Mouse (Mus musculus): ENCODE results near the gene Zfp652.

The Zfp652 gene

DNA sequence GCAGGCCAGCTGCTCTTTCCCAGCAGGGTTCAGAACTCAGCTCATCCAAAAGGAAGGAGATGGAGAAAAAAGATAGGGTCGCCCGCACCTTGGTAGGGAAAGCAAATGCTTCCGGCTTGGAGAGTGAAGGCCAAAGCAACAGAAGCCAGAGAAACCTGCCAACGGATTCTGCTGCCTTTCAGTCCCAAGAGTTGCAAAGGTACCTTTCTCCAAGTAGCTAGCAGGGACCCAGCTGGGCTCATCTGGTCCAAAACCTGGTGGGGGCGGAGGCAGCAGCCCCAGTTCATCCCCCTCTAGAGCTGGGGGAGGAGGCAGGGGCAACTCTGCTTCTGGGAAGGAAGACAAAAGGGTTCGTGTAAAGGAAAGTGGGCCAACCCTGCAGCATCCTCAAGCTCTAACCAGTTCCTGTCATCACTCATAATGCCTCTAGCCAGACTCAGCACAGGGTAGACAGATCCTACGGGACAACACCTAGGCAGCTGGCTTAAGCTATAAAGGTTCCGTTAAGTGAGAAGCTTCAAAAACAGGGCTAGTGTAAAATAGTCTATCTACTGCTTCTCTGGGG is 120.6 kb downstream of the Zfp652 start:
- no peak for DNase-seq

DNA sequence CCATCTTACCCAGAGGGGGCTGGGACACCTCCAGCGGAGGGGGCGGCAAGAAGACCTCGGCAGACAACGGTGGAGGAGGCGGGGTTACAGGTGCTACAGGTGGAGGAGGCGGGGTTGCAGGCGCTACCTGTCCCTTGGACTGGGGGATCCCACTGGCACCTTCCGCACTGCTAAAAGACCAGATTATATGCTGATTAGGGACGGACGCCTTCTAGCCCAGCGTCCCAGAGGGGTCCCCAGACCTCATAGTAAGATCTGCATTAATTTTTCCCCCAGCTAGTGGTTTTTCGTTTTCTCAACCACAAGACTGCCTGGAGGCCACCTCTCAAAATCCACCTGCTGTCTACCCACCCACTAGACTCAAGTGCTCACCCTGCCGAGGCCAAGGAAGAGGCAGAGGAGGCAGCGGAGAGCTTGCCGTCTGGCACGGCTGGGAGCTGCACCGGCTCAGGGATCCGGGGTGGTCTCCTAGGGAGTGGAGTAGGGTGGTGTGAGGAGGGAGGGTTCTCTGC is 121.2 kb downstream of the Zfp652 start:
- no peak for DNase-seq

DNA sequence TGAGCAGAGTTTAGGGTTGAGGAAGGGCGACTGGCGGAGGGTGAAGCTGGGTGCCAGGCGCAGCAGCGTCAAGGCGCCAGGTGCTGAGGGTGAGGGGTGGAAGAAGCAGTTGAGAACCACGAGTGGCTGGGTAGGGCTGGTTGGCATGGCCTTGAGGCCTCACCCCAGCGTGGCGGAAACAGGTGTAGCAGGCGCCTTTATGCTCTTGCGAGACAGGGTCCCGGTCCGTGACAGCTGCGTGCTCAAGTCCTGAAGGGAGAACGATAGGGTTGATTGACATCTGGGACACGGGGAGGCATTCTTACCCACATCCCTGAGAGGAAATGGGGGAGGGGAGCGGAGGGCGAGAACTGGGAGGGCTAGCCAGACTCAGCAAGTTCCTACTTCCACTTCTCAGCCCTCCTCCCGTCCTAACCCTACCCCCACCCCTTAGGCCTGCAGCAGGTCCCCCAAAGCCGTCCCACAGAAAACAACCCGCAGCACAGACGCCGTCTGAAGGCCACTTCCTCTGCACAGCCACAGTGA is 121.7 kb downstream of the Zfp652 start:
- peak; percentile 45 for DNase-seq

DNA sequence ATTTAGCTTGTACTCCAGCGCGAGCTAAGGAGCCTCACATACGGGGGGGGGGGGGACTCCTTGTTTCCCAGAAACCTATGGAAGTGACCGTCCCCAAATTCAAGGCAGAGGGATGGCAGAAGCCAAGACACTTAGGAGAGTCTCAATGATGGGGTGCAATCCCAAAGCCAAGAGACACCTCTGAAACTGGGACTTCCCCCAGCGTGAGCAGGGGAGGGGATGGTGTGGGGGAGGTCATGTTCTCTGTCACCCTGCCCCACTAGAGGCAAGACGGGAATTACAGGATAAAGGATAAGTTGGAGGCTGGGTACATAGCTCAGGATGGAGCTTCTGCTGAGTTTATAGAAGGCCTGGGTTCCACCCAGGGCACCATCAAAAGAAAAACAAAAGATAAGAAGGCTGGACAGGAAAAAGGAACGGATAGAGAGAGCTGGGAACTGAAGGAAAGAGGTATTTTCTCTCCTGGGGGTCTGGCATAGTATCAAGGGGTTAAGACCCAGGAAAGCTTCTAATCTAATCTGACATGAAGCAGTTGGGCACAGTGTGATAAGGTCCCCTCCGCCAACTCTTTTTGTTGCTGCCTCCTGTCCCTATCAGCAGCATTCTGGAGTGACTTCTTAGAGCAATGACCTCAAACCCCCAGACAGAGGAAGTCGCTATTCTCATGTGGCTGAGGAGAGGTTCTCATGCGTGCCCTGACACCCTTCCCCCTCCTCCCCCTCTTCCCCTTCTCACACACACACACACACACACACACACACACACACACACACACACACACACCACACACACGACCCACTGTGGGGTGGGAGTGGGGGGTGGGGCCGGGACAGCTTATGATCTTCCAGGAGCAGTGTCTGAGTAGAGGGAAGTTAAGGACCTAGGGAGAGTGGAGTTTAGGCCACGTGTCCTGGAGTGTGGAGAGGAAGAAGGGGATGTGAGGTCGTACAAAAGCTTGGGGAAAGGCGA is 122.6 kb downstream of the Zfp652 start:
- no peak for DNase-seq

DNA sequence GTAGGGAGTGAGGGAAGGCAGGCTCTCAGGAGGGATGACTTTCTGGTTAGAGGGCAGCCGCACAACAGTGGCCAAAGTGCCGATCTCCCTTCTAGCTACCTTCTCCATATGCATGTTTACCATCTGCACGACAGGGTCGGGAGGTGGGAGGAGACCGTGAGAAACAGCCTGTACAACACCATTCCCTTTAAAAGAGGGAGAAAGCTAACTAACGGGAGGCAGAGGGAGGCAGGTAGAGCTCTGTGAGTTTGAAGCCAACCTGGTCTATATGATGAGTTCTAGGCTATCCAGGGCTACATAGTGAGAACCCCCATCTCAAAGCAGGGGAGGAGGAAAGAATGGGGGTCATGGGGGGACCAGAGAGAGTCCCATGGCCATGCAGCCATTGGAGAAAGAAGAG is 123.4 kb downstream of the Zfp652 start:
- DNase-seq: no peak

DNA sequence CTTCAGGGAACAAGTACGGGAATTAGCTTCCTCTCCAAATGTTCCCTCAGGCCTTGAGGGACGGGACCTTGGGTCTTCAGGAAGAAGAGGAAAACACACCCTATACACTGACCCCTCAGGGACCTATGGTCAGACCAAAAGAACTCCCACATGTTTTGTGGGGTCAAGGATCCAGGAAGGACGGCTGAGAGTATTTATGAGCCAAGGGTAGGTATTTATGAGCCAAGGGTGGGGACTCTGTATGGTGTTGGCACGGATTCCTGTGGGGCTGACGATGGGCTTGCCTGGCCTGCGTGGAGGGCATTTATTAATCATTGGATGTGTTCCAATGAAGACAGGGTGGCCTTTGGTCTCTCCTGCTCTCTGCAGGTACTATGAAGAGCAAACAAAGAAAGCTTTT is 124.0 kb downstream of the Zfp652 start:
- no peak for DNase-seq

DNA sequence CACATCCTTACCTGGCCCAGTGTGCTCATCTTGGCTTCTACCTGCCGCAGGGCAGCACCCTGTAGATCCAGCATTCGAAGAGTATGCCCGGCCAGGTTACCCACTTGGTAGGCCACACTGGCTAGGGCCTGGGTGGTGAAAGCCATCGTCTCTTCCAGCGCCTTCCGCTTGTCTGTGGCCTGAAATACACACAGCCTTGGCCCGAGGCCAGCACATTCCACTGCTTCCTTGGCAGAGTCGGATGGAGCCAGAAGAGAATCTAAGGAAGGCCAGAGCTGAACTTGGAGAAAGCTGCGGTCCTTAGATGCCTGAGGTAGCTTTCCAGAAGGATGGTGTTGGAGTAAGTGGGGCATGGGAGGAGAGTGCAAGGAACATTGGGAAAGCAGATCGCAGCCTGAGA is 124.6 kb downstream of the Zfp652 start, which contains the start of gene Gngt2:
Gene Gngt2, plus strand, starts transcription at position 158 of the 400 bp plus-strand sequence.
- peak; percentile 87 for DNase-seq

DNA sequence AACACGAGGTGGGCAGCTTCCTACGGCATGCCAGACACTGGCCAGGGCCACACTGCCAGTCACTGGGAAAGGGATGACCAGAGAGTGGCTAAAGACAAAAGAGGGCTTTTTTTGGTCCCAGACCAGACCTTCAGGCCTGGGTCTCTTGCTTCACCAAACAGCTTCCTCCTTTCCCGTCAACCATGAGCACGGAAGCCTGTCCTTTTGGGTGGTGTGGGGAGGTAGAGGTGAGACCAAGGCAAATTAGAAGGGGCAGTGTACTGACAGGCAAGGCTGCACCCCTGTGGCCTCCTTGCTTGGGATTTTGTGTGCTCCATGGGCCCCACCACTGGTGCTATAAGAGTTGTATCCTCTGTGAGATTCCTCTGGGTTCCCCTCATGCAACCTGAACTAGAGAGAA is 126.1 kb downstream of the Zfp652 start:
- DNase-seq: no peak

DNA sequence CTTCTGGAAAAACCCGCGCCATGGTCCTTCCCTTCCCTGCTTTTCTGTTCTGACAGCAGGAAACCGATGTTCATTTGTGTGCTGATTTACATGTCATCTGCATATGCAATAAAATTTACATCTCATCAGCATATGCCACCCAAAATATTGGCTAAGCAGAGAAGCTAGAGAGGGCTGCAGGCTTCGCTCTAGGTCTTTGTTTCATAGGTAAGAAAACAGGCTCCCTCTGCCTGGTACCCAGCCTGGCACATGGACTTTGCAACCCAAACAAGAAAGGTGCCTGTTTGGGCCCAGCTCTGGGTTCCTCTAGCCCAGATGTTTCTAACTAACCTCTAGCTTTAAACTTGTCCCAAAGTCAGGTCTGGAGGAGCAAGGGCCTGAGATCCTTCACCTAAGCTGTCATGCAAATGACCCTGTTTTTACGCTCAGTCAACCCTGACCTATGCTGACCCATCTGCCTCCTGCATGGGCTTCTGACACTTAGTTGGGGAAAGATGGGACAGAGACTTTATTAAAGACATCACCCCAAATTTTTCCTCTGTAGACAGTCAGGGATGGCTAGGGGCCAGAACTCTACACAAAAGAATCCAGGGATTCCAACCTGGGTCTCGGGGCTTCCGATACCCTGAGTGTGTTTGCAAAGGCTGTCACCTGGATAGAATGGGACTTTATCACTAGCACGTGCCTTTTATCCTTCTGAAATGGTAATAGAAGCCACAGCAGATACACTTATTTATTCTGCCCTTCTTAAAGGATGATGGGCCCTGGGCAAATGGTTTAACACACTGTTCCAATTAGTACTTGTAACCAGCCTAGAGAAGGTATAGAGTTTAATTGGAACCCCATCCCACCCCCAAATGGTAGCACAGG is 126.8 kb downstream of the Zfp652 start:
- DNase-seq: no peak

DNA sequence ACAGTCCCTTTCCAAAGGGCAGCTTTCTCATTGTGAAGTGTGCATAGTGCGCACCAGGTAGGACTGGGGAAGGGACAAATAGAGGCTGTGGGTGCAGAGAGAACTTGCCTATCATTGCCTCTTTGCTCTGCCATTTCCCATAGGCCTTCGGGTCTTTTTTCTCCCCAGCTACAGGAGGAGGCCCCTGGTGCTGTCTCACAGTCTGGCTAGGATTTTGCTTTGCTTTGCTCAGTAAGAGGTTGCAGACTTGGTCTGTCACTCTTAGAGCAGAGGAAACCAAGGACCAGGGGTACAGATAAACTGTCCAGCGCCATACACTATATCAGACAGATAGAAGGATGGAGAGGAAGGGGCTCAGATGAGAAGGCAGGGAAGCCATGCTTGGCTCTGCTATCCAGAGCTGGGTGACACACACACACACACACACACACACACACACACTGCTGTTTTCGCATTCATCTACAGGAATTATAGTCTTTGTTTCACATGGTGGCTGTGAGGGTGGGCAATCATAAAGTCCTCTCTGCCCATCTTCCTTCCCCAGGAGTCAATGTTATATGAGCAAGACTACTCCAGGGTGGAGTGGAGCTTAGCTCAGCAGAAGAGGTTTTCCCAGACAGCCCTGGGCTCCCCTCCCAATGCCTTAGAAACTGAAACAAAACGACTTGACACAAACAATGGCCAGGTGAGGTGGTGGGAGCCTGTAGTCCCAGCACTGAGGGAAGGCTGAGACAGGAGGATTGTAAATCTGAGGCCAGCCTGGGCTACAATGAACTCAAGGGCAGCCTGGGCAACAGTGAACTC is 128.4 kb downstream of the Zfp652 start:
- DNase-seq: no peak

DNA sequence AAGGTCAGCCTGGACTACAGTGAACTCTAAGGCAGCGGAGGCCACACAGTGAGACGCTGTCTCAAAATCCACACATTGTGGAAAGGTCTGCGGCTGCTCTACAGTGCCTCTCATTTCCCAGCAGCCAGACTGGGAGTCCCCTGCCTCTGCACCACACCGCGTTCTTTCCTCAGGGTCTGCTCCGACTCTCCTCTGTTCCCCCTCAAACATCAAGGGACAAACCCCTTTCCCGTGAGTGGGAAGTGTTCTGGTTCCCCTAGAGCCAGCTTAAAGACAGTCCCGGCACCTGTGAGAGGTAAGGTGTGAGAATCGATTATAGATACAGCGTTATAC is 129.0 kb downstream of the Zfp652 start:
- no peak for DNase-seq

DNA sequence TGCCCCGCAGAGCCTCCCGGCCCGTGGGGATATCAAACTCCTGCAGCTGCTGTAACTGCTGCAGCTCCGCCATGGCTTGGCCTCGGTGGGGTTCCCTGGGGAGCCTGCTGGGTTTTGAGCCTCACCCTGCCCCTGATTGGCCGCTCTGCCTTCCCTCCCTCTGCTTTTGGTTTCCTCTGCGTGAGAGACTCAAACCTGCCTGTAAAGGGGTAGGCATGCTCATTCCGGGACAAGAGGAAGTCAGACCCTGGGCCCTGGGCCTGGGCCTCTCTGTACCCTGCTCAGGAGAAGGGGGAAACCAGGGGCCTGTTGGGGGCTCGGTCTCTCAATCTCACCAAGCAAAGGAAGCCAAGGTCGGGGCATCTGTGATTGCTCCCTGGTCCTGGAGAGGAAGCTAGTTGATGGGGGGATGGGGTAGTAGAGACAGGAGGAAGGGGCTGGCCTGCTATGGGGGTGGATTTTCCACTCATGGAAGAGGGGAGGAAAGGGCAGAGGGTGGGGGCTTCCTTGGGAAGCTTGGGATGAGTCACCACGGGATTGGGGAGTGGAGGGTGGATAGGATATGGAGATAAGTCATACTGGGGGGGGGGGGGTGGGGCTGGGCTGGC is 129.7 kb downstream of the Zfp652 start, which contains the start of gene Abi3:
Gene Abi3, minus strand, starts transcription at position 403 of the 608 bp plus-strand sequence.
- peak; percentile 57 for DNase-seq

DNA sequence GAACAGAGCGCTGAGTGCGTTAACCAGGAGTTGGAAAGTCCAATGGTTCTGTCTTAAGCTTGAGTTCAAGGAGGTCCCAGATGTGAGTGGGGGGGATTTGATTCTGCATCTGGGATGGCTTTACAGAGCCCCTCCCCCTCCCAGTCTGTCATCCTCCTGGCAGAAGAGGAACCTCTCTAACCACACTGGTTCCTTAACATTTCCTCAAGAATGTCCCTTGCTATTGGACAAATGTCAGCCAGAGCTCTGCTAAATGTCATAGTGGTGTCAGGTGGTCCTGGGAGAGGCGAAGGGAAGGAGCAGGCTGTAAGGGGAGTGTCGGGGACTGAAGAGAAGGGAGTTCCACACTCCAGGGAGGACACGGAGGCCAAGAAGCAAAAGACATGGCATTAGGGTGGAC is 130.5 kb downstream of the Zfp652 start:
- no peak for DNase-seq

DNA sequence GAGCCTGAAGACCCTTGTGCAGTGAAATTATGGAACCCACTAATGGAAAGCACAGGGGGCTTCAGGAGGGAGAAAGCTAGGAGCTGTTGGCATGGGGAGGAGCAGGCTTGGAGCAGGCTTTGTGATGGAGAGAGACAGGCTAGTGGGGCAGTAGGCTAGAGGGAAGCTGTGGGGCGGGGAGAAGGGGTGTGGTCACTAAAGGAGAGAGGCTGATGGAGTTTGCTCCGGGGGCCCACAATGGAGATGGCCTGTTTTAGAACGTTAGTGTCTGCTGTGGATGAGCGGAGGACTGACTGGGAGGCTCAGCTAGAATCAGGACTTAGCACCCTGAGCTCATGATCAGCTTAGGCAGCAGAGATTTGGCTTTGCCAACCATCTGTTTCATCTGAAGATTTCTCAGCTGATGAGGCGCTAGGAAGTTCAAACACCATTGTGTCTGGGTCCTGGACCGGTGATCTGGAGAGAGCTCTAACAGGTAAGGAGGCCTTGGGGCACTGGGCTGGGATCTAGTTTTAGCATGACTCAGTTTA is 131.0 kb downstream of the Zfp652 start:
- no peak for DNase-seq

DNA sequence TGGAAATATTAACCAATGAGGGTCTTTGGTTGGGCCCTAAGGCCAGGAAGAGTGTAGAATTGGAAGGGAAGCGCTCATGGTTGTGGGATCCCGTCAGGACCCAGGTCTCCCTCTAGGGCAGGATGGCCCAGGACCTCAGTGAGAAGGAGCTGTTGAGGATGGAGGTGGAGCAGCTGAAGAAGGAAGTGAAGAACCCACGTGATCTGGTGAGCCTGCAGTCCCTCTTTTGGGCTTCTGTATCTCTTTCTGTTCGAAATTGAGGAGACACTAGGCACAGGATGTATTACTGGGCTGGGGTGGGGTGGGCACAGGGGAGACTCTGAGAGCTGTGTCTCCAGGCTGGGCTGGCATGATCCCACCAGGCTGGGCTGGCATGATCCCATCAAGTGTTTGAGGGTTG is 132.5 kb downstream of the Zfp652 start:
- DNase-seq: no peak

DNA sequence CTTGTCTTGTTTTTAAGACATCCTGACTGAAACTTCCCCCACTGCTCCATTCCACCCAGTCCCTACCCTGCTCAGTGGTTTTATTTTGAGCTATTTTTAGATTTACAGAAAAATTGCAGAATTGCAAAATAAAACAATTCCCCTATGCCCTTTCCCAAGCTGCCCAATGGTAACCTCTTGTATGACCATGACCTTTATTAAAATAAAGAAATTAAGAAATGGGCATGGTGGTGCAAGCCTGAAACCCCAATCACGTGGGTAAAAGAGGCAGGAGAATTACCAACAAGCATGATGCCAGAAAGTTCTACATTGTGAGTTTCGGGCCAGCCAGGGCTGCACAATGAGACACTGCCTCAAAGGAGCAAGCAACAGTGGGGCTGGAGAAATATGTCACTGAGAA is 138.4 kb downstream of the Zfp652 start:
- DNase-seq: no peak

DNA sequence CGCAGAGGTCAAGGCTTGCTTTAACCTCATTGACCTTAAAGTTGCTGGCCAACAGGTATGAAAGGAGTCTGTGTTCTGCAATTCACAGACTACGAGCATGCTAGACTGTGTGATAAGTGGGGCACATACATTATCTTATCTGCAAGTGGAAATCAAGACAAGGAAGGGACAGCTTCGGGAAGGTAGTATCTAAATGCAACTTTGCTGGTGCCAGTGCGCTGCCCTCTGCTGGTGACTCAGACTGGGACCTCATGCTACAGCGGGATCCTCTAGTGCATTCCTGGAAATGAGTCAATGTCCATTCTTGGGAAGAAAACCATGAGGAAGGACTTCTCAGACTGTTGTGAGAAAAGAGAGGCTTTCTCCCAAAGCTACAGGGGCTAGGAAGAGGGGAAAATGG is 141.2 kb downstream of the Zfp652 start:
- DNase-seq: peak; percentile 53

DNA sequence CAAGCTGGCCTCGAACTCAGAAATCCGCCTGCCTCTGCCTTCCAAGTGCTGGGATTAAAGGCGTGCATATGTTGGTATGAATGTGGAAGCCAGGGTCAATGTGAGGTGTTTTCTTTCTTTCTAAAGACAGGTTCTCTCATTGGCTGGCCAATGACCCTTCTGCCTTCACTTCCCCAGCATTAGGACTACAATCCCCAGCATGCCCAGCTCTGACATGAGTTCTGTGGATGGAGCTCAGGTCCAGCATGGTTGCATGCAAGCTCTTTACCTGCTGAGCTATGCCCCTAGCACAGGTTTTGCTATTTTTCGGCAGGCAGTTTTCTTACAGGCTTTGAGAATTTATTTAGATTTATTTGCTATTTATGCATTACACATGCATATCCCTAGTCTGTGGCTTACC is 144.8 kb downstream of the Zfp652 start:
- DNase-seq: no peak

DNA sequence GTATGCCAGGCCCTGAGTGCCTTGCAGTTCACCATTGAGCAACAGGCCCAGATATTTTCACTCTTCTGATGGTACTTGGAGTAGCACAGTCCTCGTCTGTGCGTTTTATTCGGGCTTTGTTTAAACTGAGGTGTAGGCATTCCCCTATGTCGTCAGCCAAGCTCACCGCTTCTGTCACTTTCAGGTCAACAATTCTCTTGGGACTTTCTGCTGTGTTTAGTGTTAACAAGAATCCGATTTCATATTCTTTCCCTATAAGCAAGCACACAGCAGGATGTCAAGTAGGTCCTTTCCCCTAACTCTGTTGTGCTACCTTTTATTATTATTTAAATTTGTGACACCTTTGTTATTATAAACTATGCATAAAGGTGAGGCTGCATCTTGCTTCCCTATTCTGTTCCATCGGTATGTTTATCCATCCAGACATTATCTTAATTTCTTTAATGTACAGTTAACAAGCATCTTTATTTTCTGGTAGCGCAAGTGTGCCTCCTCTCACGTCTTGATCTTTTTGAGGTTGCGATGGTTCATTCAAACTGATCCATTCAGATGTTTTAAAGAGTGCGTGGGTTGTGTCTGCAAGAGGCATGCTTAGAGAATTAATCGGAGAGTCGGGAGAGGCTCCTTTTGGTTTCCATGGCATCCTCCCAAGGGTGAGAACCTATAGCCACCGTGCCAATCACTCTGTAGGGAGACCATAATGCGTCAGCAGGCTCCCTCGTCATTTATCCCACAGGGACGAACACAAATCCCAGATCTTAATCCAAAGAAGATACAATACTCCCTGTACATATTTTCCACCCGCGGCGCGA is 145.4 kb downstream of the Zfp652 start:
- no peak for DNase-seq

Measured in kidney, adult 11 months (tissue).